Mouse (Mus musculus) forebrain, embryonic 16.5 days (tissue): ENCODE measurements around the gene Gm21915. TPM values are rescaled to one million over a fixed set of nuclear protein-coding genes. Genes with fewer than 3 reads are reported as not detected.
A peak's percentile ranks its signal among the peaks of the same experiment; 100 is the strongest.

Experiments used
- ATAC-seq: fragments of 200-750 bp; cut with Nextera tagmentation; 2 replicates; pipeline ENCODE4 v1.8.0; 2017; ENCODE audit warnings: mild to moderate bottlenecking, moderate library complexity
- H3K27ac ChIP-seq: fragments of 300-500 bp; sonication (generic); 2 replicates; pipeline ENCODE4 v1.5.1; 2014; ENCODE audit warnings: low read length, control low read depth
- H3K27me3 ChIP-seq: fragments of 300-500 bp; sonication (generic); replicated peaks from 2 replicates; pipeline ENCODE4 v1.6.1; 2014; ENCODE audit warnings: low read length; ENCODE audit not compliant: control insufficient read depth, insufficient read depth
- H3K36me3 ChIP-seq: fragments of 300-500 bp; sonication (generic); 2 replicates; pipeline ENCODE4 v1.6.1; 2014; ENCODE audit not compliant: control insufficient read depth, insufficient read depth
- H3K4me1 ChIP-seq: fragments of 300-500 bp; sonication (generic); replicated peaks from 2 replicates; pipeline ENCODE4 v1.6.1; 2014; ENCODE audit warnings: low read length; ENCODE audit not compliant: control insufficient read depth, insufficient read depth
- H3K4me2 ChIP-seq: fragments of 300-500 bp; sonication (generic); 2 replicates; pipeline ENCODE4 v1.6.1; 2014; ENCODE audit warnings: mild to moderate bottlenecking, low read length, control low read depth
- H3K4me3 ChIP-seq: fragments of 300-500 bp; sonication (generic); replicated peaks from 2 replicates; pipeline ENCODE4 v1.5.1; 2014; ENCODE audit warnings: mild to moderate bottlenecking, low read length, control low read depth
- H3K9ac ChIP-seq: fragments of 300-500 bp; sonication (generic); replicated peaks from 2 replicates; pipeline ENCODE4 v1.6.1; 2014; ENCODE audit warnings: low read depth, low read length, control low read depth
- H3K9me3 ChIP-seq: fragments of 300-500 bp; sonication (generic); 2 replicates; pipeline ENCODE4 v1.6.1; 2016; ENCODE audit warnings: low read length; ENCODE audit not compliant: control insufficient read depth
- WGBS: fragments of 180-500 bp; shearing (Covaris S2); extraction: QIAGEN DNeasy Blood & Tissue Kit; methylation state at CpG from one replicate; pipeline ENCODE4 v1.1.7; 2014; 5-methylcytosine and 5-hydroxymethylcytosine counted together
- polyA plus RNA-seq: library from polyadenylated mRNA; unstranded; fragments of >200 nt; fragmentation: Nextera tagmentation; extraction: Ambion mirVana; gene quantifications from 2 replicates; pipeline ENCODE4 v1.2.1, GENCODE M21; 2015

Gm21915 gene
- not detected in 2 replicates for polyA plus RNA-seq

- Histone ChIP-seq H3K4me1 (no peaks in the 10 kb centered on the region; the same call in 1 of the 2 replicates), H3K27ac (no peak within 1 kb of the TSS), H3K27me3 (no peaks in the 10 kb centered on the region), H3K4me2 (no peak within 1 kb of the TSS), H3K4me3 (no peak within 1 kb of the TSS), H3K9me3 (no peaks in the 10 kb centered on the region), H3K9ac (no peak within 1 kb of the TSS), H3K36me3 (no peaks in the 10 kb centered on the region)
- ATAC-seq = no peak
- WGBS = 82% methylated on average over 3 of the region's 3 CpGs
These were observed at the start of gene Gm21915 for GRCm38 (mm10) chr9:40670313-40670712. Gene Gm21915, plus strand, starts transcription at chr9:40670613.

DNA sequence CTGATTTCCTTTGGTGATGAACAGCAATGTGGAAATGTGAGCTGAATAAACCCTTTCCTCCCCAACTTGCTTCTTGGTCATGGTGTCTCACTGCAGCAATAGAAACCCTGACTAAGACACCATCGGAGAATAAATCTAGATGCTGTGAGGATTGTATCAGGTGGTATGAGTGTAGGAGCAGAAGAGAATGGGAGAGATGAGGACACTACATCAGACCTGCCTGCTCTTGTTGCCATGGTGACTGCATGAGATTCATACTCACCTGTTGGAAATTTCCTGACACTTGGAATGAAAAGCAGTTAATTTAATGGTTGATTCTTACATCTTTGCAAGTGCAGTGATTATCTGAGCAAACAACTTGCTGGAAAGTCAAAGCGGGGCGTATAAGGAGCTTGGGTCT, 48.1 kb upstream of the Gm21915 start:
- Histone ChIP-seq H3K4me3 (no peak overlapping the region), H3K9me3 (no peaks in the 10 kb centered on the region), H3K36me3 (no peaks in the 10 kb centered on the region), H3K4me1 (peaks cover 10% of the 10 kb centered on the region), H3K27ac (no peak overlapping the region), H3K27me3 (no peaks in the 10 kb centered on the region), H3K4me2 (no peak overlapping the region), H3K9ac (no peak overlapping the region)
- 86% methylated on average over 3 of the region's 3 CpGs for WGBS
- peak; percentile 59; the same call in 1 of the 2 replicates for ATAC-seq

DNA sequence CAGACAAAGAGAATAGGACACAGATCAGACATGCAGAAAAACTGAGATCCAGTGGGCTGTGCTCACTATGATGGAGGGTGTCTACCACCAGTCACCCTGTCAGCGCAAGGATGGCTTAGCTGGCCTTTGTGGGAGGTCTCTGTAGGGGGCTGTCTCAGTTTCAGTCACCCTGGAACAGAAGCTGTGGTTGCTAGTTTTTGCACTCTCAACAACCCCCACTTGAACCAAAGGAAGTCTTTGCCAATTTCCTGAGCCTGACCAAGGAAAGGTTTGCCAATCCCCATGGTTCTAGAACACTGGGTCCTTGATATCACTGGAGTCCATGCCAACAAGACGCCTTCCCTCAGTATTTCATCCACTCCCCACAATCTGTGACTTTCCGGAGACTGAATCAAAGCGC, 47.6 kb upstream of the Gm21915 start:
- Histone ChIP-seq H3K27me3 (no peaks in the 10 kb centered on the region), H3K4me3 (no peak overlapping the region), H3K4me2 (no peak overlapping the region), H3K9me3 (no peaks in the 10 kb centered on the region), H3K27ac (no peak overlapping the region), H3K36me3 (no peaks in the 10 kb centered on the region), H3K4me1 (peaks cover 5% of the 10 kb centered on the region), H3K9ac (no peak overlapping the region)
- no peak for ATAC-seq
- WGBS = 92% methylated on average over 4 of the region's 4 CpGs

DNA sequence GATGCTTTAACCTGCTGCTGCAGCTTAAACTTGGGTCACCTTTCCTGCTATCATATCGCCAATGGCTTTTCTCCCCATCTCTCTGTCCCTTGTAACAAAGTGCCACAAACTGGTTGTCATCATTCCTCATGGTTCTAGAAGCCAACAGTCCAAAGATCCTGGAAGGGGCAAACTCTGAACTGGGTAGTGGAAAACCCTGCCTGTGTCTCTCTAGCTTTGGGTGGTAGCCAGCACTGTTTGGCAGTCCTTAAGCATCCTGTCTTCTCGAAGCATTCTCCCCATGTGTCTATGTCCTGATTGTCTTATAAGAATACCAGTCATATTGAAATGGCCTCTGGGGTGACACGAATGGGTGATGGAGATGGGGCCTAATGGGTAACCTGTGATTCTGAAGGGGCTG, 45.1 kb upstream of the Gm21915 start:
- Histone ChIP-seq H3K9ac (no peak overlapping the region), H3K4me3 (no peak overlapping the region), H3K9me3 (no peaks in the 10 kb centered on the region), H3K4me1 (0 out of 2 replicates have a peak, but pooled peaks cover 4% of the 10 kb centered on the region), H3K27me3 (no peaks in the 10 kb centered on the region), H3K27ac (no peak overlapping the region), H3K4me2 (no peak overlapping the region), H3K36me3 (no peaks in the 10 kb centered on the region)
- 71% methylated on average over 3 of the region's 3 CpGs for WGBS
- no peak for ATAC-seq

DNA sequence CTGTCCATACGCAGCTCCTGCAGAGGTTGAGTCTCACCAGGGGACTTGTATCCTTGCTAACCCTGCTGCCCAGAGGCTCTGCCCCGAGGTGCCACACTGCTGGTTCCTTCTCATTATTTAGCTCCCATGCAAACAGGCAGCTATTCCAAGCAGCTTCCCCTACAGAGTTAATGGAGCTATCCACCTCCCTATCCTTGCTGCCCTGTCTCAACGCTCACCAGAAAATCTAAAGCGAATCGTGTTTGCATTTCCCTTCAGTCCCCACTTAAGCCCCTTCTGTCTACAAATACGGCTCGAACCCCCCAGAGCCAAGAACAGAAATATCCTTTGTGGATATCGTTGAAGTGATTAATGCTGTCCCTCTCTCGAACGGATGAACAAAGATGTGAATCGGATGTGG, 43.8 kb upstream of the Gm21915 start:
- WGBS = 33% methylated on average over 11 of the region's 11 CpGs
- H3K9me3 ChIP-seq = no peaks in the 10 kb centered on the region
- 0 out of 2 replicates have a peak overlapping the region, but pooled peaks have one; percentile 4 for H3K9ac ChIP-seq
- H3K4me1 ChIP-seq = 0 out of 2 replicates have a peak, but pooled peaks cover 4% of the 10 kb centered on the region
- H3K27me3 ChIP-seq = no peaks in the 10 kb centered on the region
- no peak overlapping the region for H3K27ac ChIP-seq
- no peak overlapping the region for H3K4me2 ChIP-seq
- no peaks in the 10 kb centered on the region for H3K36me3 ChIP-seq
- H3K4me3 ChIP-seq = no peak overlapping the region
- no peak for ATAC-seq

DNA sequence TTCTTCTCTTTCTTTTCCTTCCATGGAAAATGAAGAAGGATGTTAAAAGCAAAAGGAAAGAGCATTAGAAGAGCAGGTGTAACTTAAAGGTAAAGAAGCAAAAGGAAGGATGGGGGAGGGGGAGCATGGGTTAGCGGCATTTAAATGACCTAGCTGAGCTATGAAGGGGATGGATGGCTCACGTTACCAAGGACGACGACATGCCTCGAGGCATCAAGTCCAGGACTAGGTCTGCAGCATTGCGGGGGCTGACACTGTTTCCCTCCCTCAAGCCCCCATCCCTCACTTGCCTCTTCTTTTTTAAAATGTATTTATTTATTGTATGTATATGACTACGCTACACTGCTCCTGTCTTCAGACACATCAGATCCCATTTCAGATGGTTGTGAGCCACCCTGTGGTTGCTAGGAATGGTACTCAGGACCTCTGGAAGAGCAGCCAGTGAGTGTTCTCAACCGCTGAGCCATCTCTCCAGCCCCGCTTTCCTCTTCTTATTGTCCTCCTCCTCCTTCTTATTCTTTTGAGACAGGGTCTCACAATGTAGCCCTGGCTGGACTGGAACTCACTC, 43.2 kb upstream of the Gm21915 start:
- H3K4me3 ChIP-seq = no peak overlapping the region
- peak; percentile 18; the same call in 1 of the 2 replicates for ATAC-seq
- H3K4me1 ChIP-seq = 0 out of 2 replicates have a peak, but pooled peaks cover 4% of the 10 kb centered on the region
- no peaks in the 10 kb centered on the region for H3K36me3 ChIP-seq
- H3K9me3 ChIP-seq = no peaks in the 10 kb centered on the region
- no peak overlapping the region for H3K27ac ChIP-seq
- no peak overlapping the region for H3K4me2 ChIP-seq
- no peaks in the 10 kb centered on the region for H3K27me3 ChIP-seq
- WGBS = 37% methylated on average over 9 of the region's 9 CpGs
- no peak overlapping the region for H3K9ac ChIP-seq

DNA sequence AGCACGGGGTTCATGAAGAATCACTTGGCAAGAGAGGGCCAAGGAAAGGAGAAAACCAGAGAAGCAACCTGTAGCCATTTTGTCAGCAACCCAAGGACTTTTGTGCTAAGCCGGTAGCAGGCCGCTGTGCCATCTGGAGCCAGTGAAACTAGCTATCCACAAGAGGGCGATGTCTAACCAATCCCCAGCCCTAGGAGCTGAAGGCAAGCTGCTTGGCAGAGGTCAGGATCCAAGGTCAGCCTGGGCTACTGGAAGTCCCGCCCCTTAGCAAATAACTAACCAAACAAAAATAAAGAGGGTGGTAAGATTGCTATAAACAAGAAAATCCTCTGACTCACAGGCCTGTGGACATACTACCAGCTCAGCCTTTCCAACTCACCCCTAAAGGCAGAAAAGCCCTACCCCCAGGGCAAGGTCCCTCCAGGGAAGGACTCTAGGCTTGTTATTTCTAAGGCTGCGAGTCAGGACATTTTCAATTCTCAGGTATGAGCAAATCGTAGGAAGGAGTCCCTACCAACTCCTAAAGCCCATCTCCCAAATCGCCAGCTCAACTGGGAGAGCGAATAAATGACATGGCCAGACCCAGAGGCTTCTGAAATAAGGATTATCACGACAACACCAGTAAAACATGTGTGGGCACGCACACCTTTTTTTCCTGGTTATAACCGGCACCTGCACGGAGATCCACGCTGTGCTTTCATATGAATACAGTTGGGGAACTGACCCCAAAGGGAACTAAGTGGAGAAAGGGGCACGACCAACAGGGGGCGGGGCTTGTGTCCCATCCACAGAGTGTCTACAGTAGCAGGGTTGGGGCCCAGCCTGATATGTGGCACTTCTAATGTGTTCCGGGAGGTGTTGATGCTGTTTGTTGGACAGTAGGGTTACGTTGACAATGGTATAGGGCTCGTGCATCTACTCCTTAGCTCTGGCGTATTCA, 42.0 kb upstream of the Gm21915 start:
- H3K4me3 ChIP-seq = no peak overlapping the region
- no peak overlapping the region for H3K9ac ChIP-seq
- WGBS = 72% methylated on average over 20 of the region's 20 CpGs
- H3K36me3 ChIP-seq = no peaks in the 10 kb centered on the region
- no peak for ATAC-seq
- no peaks in the 10 kb centered on the region for H3K27me3 ChIP-seq
- no peaks in the 10 kb centered on the region for H3K9me3 ChIP-seq
- no peak overlapping the region for H3K4me2 ChIP-seq
- no peak overlapping the region for H3K27ac ChIP-seq
- H3K4me1 ChIP-seq = 0 out of 2 replicates have a peak, but pooled peaks cover 4% of the 10 kb centered on the region

- Histone ChIP-seq H3K36me3 (no peaks in the 10 kb centered on the region), H3K27me3 (no peaks in the 10 kb centered on the region), H3K27ac (no peak overlapping the region), H3K4me3 (no peak overlapping the region), H3K9me3 (no peaks in the 10 kb centered on the region), H3K4me1 (0 out of 2 replicates have a peak, but pooled peaks cover 4% of the 10 kb centered on the region), H3K9ac (no peak overlapping the region), H3K4me2 (no peak overlapping the region)
- no peak for ATAC-seq
- WGBS = 58% methylated on average over 13 of the region's 13 CpGs
These were observed 41.0 kb upstream of the Gm21915 start for GRCm38 (mm10) chr9:40629441-40629840.

DNA sequence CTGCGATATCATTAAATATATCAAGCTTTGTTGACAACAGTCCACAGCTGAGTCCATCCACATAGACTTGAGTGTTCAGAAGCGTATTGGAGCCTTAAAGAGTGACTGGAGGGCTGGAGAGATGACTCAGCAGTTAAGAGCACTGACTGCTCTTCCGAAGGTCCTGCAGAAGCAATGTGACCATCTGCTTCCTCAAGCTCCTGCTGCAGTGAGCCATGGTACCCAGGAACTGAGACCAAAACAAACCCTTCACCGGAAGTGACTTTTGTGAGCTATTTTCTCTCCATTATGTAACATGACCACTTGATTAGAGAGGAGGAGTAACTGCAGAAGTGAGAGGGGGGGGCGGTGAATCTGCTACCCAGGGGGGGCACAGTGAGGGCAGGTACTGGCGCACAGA, 39.3 kb upstream of the Gm21915 start:
- 77% methylated on average over 6 of the region's 6 CpGs for WGBS

More for the DNA sequence above, 39.3 kb upstream of the Gm21915 start:
- no peak overlapping the region for H3K4me2 ChIP-seq
- H3K9me3 ChIP-seq = no peaks in the 10 kb centered on the region
- H3K4me3 ChIP-seq = no peak overlapping the region
- no peaks in the 10 kb centered on the region for H3K36me3 ChIP-seq
- no peak overlapping the region for H3K9ac ChIP-seq
- ATAC-seq = no peak
- H3K27me3 ChIP-seq = no peaks in the 10 kb centered on the region
- H3K4me1 ChIP-seq = 0 out of 2 replicates have a peak, but pooled peaks cover 4% of the 10 kb centered on the region
- H3K27ac ChIP-seq = no peak overlapping the region
